Mouse (Mus musculus) frontal cortex, adult (tissue): Measurements from ENCODE around the gene Fam3c.

Source experiments
- ATAC-seq: cut with Nextera tagmentation; 2 replicates; pipeline ENCODE4 v1.9.2; 2017; ENCODE audit warnings: mild to moderate bottlenecking, moderate library complexity, mixed read lengths; ENCODE audit not compliant: low TSS enrichment

Gene Fam3c

GRCm38 (mm10) chr6:22356086-22356507 is at the start of gene Fam3c:
Fam3c (minus strand) TSS chr6:22356243.
- ATAC-seq, result peak; percentile 92

GRCm38 (mm10) chr6:22405021-22405420 is 49.0 kb upstream of the Fam3c start:
- no peak for ATAC-seq

- no peak for ATAC-seq
These were observed 47.7 kb upstream of the Fam3c start for GRCm38 (mm10) chr6:22403736-22404135.

GRCm38 (mm10) chr6:22403317-22403716 is 47.3 kb upstream of the Fam3c start:
- ATAC-seq, result no peak

- no peak for ATAC-seq
These were observed 46.6 kb upstream of the Fam3c start for GRCm38 (mm10) chr6:22402548-22403164.

GRCm38 (mm10) chr6:22402037-22402436 is 46.0 kb upstream of the Fam3c start:
- ATAC-seq, result no peak

- no peak for ATAC-seq
These were observed 42.2 kb upstream of the Fam3c start for GRCm38 (mm10) chr6:22398079-22398774.

- no peak for ATAC-seq
These were observed 39.2 kb upstream of the Fam3c start for GRCm38 (mm10) chr6:22395207-22395606.

- ATAC-seq, result peak; percentile 64; the same call in 1 of the 2 replicates
These were observed 34.8 kb upstream of the Fam3c start for GRCm38 (mm10) chr6:22390654-22391365.

- ATAC-seq, result no peak
These were observed 29.3 kb upstream of the Fam3c start for GRCm38 (mm10) chr6:22385254-22385870.

GRCm38 (mm10) chr6:22380269-22380668 is 24.2 kb upstream of the Fam3c start:
- no peak for ATAC-seq

GRCm38 (mm10) chr6:22379831-22380230 is 23.8 kb upstream of the Fam3c start:
- no peak for ATAC-seq

GRCm38 (mm10) chr6:22378462-22378861 is 22.4 kb upstream of the Fam3c start:
- ATAC-seq, result no peak

GRCm38 (mm10) chr6:22374791-22375190 is 18.7 kb upstream of the Fam3c start:
- no peak for ATAC-seq

GRCm38 (mm10) chr6:22373476-22373875 is 17.4 kb upstream of the Fam3c start:
- ATAC-seq, result peak; percentile 96

- ATAC-seq, result no peak
These were observed 10.9 kb upstream of the Fam3c start for GRCm38 (mm10) chr6:22366977-22367376.

GRCm38 (mm10) chr6:22363590-22363989 is 7.5 kb upstream of the Fam3c start:
- ATAC-seq, result no peak

- ATAC-seq, result no peak
These were observed 5.9 kb upstream of the Fam3c start for GRCm38 (mm10) chr6:22361941-22362340.

- no peak for ATAC-seq
These were observed 3.0 kb upstream of the Fam3c start for GRCm38 (mm10) chr6:22359019-22359418.

- ATAC-seq, result no peak
These were observed 1.3 kb upstream of the Fam3c start for GRCm38 (mm10) chr6:22357351-22357750.

GRCm38 (mm10) chr6:22355396-22356085 is 502 bp downstream of the Fam3c start:
- ATAC-seq, result no peak

- no peak for ATAC-seq
These were observed 1.4 kb downstream of the Fam3c start for GRCm38 (mm10) chr6:22354675-22355074.
